Mouse (Mus musculus) heart, postnatal 4 days (tissue): ENCODE results near the gene Nol11. TPM values are rescaled to one million over a fixed set of nuclear protein-coding genes. Genes with fewer than 3 reads are reported as not detected.
A peak's percentile ranks its signal among the peaks of the same experiment; 100 is the strongest.

Experiments used
- DNase-seq: peaks from one replicate; pipeline ENCODE4 v3.0.0; 2021
- total RNA-seq, 2 experiments: library from RNA; stranded (reverse); gene quantifications; 2 replicates each; pipeline ENCODE4 v1.2.3; 2021

The Nol11 gene
- 10 to 100 TPM; 28.5 to 30.8 TPM for total RNA-seq

DNA sequence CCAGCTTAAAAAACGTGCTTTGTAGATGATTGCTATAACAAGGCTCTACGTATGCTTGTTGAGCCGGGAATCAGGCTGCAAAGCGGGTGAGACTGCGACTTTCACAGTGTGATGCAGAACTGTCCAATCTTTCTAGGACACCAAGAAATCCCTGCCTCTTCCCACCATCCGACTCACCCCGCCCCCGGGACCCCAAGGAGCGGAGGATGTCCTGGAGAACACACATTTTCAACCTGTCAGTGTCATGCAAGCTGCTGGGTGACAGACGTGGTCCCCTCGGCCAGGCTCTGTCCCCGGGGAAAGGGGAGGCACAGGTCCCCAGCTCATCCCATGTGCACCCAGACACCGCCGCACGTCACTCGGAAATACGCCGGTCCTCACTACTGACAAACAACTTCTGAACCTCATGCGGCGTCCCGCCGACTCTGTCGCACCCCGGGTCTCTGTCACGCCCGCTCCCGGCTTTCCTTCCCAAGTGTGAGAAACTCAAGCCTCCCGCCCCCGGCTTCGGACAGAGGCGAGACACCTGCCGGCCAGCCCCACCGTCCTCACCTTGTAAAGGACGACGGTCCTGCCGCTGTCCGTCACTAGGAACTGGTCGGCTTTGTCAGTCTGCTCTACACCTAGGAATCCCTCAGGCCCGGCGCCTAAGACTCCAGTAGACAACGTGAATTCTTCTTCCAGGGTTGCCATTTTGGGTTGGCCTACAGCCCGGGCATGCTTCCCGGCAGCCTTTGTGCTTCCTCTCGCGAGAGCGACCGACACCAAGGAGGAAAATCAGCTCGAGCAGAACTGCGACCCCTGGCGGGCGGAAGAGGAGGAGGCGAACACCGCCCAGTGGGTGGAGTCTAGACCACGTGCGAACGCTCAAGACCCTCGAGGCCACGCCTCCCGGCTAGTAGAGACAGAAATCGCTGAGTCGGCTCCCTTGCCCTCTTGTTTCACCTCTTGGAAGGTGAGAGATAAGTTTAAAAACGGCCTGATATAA lies at the start of gene Nol11:
Nol11 (minus strand) TSS at position 817 of the 988 bp plus-strand sequence.
- DNase-seq = peak; percentile 99

DNA sequence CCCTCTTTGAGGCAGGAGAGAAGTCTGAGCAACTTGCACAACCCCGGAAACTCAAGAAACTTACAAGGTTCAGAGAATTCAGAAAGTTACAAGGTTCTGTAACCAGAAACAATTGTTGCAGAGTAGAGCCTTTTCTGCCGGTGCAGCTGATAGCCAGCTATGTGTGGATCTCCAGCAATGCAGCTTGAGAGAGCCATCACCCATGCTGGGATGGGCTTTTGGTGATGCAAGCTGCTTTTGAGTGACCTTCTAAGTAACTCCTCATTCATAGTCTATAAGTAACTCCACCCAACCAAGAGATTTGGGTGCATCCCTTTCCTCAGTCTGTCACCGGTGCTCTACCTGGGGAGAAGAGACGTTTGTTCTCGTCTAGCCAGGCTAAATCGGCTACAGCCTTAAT lies 49.3 kb upstream of the Nol11 start:
- no peak for DNase-seq

DNA sequence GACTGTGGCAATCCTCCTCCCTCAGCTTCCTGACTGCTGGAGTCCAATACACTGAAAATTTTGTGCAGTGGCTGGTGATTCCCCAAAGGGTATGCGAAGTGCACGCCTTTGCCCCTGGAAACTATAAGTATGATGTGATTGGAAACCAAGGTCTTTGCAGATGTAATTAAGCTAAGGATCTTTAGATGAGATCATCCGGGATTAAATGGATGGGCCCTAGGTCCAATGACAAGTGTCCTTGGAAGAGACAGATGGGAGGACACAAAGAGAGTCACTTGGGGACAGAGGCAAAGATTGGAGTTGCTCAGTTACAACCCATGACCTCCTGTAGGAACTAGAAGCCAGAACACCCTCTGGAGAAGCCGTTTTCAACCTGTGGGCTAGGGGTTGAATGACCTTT lies 48.4 kb upstream of the Nol11 start:
- DNase-seq = no peak

DNA sequence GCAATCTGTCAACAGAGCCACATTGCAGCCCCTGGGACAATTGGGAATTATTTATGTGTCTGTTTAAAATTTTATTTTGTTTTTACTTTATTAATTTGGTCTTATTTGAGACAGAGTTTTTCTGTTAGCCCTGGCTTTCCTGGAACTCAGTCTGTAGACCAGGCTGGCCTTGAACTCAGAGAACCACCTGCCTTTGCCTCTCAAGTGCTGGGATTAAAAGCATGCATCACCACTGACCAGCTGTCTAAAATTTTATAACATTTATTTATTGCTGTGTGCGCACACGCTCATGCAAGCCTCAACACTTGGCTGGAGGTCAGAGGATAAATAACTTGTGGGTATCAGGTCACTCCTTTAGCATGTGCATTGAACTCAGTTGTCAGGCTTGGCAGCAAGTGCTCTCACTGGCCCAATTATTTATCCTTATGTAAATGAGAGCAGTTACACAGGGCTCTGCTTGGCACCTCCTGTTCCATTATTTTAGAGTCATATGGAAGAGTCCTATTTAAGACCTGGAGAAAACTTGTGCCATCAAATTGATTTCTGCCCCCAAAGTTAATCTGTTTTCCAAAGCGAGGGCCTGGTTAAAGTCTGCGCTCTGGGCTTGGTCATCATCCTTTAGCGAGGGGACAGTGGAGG lies 44.2 kb upstream of the Nol11 start:
- no peak for DNase-seq

DNA sequence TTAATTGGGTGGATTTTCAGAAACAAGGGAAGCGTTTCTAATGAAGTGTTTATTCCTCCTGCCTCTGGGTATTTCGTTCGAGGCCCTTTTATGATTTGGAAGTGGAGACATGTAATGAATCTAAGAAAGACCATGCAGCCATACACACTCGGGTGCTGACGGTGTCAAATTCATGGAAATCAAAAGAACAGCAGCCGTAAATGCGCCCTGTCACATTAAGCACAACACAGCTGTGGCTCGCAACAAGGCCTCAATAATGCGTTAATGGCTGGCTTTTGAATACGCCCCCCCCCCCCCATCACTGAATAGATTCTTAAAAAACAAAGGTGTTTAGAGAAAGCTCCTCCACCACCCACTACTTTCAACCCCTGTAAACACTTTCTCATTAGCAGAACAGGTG lies 40.9 kb upstream of the Nol11 start:
- no peak for DNase-seq

DNA sequence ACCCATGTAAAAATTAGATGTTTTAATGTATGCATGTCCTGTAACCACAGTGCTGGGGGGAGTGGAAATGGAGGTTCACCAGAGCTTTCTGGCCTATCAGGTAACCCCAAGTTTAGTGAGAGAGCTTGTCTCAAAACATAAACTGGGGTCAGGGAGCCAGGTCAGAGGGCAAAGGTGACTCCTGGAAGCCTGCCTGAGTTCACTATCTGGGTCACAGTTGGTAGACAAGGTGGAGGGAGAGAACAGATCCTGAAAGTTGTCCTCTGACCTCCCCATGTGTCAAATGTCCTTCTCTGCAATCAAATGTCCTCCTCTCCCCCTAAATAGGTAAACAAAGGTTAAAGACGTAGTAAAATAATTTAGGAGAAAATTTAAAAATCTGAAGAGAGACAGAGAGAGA lies 37.2 kb upstream of the Nol11 start:
- no peak for DNase-seq

DNA sequence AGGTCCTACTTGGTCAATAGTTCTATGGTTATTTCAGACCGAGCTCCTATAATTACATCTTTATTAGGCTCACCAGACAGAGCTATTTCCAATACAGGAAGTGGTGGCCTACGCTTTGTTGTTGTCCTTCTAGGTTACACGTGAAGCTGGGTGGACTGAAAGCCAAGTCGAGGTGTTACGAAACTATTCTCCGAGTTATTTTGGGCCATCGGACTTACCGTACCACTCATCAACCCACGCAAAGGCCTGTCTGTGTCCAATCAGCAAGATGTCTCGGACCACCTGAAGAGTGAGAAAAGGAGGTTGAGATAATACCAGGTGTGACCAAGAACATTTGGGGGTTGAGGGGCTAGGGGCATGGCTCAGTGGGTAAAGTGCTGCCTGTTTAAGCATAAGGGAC lies 36.8 kb upstream of the Nol11 start:
- peak; percentile 47 for DNase-seq

DNA sequence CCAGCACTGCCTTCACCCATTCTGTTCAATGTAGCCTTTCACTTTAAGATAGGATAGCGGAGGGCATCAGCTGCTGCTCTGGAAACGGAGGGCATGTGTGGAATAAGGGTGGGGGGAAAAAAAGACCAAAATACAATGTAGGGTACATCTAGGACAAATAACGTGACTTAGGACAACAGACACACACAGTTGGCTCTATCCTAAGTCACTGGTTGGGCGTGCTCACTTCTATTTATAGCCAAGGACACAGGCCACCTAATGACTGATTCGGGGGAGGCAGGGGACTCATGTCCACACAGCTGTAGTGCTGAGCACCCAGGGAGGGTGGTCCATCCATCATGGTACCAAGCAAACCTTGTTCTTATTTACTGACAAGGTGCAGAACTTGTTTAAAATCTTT lies 36.1 kb upstream of the Nol11 start:
- peak; percentile 47 for DNase-seq

DNA sequence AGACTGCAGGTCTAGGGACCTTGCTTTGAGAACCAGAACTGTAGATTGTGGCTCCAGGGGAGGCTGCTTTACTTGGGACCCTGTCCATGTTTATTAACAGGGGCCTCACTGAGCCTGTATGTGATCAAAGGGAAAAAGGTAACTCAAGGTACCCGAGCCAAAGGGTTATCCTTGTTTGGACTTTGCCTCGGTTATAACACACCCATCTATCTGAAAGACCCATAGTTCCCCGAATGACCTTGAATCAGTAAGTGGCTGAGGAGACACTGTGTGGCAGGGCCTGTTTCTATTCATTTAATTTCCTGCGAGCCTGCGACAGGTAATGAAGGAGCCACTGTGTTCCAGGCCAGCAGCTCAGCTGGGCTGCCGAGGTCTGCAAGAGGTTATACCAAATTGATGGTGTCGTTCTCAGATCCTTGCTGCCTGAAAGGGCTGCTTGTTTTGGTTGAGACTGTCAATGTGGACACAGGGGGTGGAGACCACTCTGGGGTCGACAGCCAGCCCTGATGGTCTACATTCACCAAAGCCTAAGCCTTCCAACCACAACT lies 34.6 kb upstream of the Nol11 start:
- DNase-seq = no peak

DNA sequence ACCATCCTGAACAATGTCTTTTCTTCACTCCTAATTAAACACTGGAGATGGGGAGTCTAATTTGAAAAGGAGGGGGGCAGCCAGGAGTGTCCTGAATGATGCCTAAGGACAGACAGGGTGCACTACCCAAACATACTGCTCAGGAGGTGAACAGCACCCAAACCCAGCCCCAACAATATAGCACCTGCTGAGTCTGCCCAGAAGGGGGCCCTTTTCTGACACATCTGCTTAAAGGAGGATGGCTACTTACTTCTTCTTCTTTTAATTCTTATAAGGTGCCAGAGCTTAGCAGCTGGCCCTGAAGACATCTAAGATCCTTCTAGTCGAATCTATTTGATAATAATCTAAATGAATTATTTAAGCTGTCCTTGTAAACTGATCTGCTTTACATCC lies 34.0 kb upstream of the Nol11 start:
- DNase-seq = peak; percentile 10

DNA sequence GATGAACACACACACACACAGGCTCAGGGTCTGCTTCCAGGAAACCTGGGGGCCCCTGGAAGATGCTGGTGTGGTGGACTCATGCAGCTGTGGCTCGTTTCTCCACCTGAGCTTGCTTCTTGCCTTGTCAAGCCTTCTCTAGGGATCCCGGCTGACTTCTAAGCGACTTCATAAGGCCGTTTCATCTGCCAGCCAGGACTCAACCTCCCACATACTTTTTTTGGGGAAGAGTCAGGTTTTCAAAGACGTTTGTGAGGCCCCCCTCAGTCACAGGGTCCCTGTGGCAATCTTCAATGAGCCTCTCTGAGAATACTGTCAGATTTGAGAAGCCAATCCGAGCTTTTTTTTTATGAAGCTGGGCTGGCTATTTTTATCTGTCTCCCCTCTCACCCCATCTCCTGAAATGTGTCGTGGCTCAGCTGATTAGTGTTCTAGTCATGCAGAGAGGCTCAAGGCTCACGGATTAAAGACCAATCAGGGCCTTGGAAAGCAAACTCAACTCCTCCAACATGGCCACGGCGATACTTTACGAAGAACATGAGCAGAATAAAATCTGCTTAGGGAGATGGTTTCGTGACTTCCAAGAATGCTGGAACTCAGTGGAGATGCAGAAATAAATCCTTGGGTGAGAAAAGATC lies 33.5 kb upstream of the Nol11 start:
- DNase-seq = no peak

DNA sequence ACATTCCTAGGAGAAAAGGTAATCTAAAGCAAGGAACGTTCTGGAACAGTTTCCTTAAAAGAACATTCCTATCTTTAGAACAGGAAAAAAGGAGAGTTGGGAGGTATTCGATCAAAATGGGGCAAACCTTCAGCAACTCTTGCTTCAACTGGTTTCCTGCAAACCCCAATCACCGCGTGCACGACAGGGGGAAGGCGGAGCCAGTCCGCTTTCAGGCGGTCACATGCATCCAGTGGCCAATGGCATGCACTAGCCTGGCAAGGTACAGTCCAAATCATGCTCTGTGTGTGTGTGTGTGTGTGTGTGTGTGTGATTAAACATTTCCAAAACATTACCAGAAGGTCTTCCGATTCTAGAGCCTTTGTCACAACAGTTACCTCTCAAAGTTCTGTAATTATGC lies 25.9 kb upstream of the Nol11 start:
- DNase-seq = no peak

DNA sequence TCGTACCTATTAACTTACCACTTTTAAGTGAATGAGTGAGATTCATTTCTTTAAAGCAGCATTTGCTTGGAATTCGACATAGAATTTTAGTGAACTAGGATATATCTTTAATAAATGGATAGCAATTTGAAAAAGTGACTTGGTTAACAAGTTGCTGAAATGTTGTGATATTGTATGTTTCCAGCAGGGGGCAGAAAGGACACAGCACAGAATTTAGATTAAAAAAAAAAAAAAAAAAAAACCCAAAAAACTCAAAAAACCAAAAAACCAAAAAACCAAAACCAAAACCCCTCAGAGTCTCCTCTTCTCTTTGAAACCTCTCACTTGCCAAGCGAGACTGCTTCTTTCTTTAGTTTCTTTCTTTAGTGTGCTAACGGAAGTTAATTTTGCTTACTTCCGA lies 24.6 kb upstream of the Nol11 start:
- DNase-seq = peak; percentile 18

DNA sequence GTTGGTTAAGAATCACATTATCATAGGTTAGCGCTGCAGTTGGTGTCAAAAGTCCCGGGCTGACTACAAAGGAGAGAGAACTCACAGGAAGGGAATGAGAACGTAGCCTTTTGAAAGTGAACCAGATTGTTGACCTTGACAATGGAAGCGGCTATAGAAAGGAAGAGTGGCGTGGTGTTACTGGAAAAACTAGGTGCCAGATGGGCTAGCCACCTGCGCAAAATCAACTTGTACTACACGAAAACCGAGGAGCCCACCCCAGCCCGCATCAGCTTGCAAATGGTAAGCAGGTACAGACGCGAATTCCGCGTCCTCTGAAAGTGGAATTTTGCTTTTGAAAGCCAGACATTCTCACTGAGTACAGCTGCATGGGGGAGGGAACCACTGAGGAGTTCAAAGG lies 20.6 kb upstream of the Nol11 start:
- DNase-seq = no peak

DNA sequence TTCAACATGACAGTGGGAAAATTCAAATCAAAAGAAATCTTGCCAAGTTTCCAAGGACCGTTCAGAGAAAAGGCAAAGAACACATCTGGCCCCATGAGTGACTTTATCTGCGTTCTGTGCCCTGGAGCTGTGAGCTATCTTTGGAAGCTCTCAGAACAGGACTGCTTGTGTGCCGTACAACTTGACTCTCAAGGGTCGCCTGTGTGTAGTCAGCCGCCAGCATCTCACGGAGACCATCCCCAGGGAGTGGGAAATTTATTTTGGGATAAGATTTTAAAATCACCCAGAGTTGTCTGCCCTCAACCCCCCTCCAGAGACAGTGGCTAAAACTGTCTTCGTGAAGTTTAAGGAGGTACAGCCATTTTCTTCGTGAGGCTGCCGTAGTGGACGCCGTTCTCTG lies 12.6 kb upstream of the Nol11 start:
- DNase-seq = peak; percentile 12

DNA sequence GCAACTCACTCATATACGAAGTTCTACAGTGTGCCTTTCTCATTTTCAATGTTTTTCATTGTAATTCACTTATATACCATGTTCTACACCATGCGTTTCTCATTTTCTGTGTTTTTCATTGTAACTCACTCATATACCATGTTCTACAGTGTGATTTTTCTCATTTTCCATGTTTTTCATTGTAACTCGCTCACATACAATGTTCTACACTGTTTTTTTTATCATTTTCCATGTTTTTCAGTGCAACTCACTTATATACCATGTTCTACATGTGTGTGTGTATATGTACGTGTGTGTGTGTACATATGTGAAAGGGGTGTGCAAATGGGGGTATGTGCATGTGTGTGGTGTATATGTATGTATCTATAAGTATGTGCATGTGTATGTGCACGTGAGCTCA lies 10.1 kb upstream of the Nol11 start:
- no peak for DNase-seq

DNA sequence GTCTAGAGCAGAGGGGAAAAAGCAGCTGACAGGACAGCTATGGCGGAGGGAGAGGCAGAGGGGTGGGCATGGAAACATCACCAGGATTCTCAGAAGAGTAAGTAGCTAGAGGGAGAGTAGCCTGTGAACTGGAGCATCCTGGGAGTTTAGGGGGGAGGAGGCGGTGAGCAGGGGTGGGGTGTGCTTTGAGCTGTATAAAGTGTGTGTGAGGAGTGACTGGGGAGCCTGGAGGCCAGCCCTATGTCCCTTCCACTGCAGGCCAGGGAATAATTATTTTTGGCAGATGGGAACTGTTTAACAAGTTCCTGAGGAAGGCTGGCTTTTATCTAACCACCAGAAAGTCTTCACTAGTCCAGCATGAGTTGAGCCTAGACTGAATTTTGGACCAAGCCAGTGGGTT lies 6.2 kb upstream of the Nol11 start:
- DNase-seq = peak; percentile 9

DNA sequence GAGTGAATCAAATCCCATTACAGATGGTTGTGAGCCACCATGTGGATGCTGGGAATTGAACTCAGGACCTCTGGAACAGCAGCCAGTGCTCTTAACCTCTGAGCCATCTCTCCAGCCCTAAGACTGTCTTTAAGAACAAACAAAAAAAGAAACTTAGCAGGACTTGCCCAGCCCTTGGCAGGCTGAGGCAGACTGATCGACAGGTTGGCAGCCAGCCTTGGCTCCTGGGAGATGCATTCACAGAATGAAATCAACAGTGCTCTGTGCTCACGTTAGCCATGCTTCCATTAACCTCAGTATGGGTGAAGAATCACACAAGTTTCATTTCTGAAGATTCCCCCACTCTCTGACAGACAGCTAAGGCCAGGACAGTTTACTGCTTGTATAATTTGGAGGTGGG lies 1.2 kb upstream of the Nol11 start:
- DNase-seq = peak; percentile 23

DNA sequence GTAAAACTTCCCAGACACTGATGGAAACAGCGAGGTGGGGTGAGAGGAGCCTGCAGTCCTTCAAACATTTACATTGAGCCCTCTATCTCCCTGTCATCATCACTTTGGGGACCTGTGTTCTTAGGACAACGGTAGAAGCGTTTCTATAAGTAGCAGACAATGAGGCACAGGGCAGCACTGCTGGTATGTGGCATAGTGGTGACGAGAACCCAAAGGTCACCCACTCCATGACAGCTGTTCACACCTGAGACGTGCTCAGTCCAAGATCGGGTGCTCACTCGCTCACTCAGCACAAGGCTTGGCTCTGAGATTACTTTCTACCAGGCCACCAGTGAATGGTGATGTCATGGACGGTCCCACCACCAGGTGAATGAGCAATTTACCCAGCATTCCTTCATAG lies 5.4 kb downstream of the Nol11 start:
- DNase-seq = no peak

DNA sequence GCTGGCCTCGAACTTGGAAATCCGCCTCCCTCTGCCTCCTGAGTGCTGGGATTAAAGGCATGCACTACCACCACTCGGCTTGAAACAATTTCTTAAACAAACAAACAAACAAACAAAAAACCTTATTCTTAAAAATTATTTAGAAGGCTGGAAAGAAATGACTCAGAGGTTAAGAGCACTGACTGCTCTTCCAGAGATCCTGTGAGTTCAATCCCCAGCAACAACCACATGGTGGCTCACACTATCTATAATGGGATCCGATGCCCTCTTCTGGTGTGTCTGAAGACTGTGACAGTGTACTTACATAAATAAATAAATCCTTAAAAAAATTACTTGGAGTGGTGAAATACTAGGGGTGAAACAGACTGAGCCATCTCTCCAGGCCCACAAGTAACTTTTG lies 28.0 kb downstream of the Nol11 start:
- DNase-seq = no peak

DNA sequence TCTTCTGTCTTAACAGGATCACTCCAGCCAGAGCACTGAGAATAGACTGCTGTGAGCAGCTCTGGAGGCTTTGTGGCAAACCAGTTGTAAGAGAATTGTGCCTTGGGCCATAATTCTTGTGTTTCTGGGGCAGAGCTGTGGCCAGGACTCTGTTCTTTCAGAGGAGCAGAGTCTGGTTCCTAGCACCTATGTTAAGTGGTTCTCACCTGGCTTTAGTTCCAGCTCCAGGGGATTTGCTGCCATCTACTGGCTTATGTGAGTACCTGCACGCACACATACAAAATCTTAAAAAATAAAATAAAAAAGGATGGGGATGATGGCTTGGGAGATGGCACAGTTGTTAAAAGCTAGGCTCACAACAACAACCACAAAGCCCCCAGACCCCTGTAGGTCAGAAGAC lies 30.1 kb downstream of the Nol11 start:
- DNase-seq = no peak

DNA sequence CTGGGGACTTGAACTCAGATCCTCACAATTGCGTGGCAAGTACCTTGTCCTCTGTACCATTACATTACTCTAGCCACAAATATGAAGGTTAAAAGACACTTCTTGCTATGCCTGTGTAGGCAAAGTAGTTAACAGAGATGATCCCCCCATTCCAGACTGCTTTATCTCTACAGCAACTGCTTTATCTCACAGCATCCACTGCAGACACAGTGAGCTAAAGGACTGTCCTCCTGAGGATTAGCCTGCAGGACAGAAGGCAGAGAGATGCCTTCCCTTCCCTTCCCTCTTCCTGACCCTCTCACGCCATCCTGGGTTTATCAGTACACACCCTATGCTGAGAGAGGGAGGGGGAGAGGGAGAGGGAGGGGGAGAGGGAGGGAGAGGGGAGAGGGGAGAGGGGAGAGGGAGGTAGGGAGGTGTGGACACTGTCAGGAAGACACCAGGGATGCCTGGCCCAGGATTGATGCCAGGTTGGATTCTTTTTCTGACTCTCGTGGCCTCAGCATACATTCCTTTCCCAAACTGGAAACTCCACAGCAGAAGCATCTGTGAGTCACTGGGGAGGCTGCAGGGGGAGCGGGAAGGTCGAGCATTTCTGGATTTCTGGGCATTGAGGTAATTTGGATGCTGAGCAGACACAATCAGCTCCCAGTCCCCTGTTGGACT lies 32.1 kb downstream of the Nol11 start:
- peak; percentile 50 for DNase-seq

DNA sequence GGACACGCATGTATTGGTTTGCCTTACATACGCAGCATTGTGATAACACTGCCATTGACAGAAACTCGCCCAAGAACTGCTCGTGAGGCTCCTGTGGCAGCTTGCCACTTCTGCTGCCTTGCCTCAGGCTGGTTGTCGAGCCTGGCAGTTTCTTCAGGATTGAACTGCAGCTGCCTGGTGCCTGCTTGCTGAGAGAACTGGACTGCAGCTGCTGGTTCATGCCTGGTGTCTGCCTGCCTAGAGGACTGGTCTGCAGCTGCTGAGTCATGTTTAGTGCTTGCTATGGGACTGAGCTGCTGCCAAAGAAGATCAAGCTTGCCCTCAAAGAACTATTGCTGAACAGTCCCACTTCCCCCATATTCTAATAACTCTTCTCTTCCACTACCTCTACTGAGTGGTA lies 33.9 kb downstream of the Nol11 start:
- no peak for DNase-seq
